Mouse (Mus musculus) ovary, postnatal 36 days (tissue): ENCODE measurements around the gene Gm7073.

Experiments
- DNase-seq: peaks from one replicate; pipeline ENCODE4 v3.0.0; 2022; ENCODE audit warnings: low spot score, mixed read lengths

The Gm7073 gene

DNA sequence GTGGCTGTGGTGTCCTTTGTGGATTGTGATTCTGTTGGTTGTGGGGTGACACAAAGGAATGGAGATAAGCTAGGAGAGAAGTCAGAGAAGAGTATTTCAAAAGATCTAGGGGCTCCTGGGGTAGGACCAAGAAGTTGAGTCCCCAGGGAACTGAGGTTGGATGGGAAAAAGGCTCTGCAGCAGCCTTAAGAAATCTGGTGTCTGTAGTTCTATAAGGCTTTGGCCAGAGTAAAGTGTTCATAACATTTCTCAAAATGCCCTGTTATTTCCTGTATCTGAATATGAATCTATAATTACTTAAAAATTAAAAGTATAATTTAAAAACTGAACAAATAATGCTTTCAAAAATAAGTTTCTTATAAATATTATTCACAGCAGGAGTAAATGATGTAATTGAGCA, at the start of gene Gm7073:
Gene Gm7073, minus strand, starts transcription at position 101 of the 400 bp plus-strand sequence.
- DNase-seq = no peak

DNA sequence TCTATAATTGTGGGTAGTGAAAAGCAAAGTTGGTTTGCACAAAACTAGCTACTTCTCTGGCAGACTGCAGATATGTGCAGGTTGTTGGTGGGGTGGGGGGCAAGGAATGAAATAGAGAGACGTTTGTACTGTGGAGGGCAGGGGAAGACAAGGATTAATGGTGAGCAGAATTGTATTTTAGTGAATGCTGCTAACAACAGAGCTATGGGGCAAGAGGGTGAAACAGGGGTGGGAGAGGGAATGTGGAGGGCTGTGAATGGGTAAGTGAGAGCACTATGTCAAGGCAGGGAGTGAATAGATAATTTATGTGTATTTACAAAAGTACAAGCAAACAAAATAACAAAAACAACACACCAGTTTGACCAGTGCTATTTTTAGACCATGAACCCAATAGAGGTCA, 31.5 kb upstream of the Gm7073 start:
- no peak for DNase-seq

DNA sequence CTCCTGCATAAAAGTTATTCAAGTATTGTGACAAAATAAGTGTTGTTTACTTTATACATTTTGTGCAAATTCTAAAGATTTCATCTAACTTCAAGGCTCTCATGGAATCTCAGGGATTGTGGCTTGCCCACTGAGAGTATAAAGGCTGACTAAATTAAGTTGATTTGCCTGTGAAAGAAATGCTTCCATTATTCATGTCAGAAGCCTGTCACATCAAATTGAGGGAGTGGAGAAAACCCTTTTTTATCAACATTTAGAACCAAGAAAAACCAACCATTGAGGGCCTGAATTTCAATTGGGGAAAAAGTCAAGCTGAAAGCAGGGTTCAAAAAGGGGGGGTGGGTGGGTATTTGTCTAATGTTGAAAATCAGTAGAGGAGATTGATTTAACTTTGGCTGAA, 30.0 kb upstream of the Gm7073 start:
- DNase-seq = no peak

DNA sequence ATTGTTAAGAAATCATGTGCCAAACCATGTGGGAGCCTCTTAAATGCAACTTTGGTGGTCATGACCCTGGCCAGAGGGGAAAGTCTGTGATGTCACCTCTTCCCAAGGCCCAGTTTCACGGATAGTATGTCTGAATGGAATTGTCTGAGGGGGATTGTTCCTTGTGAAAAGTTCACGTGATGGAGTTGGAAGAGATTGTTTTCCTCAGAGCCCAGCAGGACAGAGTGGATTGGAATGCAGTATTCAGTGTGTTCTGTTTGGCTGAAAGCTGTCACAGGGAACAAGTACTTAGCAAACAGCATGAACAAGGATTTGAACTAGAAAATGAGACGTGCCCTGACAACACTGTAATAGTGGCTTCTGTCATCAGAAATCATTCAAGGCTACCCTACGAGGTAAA, 16.2 kb upstream of the Gm7073 start:
- no peak for DNase-seq

DNA sequence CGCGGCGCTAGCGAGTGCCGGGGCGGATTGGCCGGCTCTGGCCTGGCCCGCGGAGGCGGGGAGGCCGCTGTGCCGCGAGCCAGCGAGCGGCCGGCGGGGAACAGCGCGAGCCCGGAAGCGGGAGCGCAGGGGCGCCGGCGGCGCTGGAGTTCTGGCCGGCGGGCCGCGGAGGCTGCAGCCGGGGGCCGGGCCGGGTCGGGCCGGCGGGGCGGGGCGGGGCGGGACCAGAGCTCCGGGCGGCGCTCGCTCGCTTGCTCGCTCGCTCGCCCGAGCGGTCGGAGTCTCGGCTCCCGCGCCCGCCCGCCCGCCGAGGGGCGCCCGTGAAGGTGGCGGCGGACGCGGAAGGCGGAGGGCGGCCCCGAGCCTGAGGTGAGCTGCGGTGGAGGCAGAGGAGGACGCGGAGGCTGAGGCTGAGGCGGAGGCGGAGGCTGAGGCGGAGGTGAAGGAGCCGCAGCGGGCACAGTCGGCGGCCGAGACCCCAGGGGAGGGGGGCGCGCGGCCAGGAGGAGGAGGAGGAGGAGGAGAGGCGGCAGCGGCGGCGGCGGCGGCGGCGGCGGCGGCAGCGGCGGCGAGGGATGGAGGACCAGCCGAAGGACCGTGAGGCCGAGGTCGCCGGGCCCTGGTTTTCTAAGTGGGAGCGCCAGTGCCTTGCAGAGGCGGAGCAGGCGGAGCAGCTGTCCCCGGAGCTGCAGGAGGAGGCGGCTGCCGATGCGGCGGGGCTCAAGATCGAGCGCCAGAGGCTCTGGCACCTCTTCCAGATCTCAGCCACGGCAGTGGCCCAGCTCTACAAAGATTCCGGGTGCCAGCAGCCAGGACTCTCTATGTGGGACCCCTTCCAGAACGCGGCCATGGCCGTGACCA, 8.6 kb upstream of the Gm7073 start:
- DNase-seq = peak; percentile 63

DNA sequence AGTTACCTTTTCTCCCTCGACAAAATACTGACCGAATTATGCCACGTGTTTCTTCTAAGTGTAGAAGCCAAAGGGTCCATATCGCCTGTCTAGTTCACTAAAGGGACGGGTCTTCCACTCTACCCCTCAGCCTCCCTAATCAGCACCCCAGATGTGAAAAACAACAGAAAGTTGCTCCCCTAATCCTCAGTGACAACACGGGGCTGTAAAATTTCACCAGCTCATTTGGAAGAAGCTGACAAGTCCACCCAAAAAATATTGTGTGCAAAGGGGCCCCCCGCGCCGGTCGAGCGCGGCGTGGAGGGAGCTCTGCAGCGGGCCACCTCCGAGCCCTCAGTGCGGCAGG, 8.0 kb upstream of the Gm7073 start:
- no peak for DNase-seq

DNA sequence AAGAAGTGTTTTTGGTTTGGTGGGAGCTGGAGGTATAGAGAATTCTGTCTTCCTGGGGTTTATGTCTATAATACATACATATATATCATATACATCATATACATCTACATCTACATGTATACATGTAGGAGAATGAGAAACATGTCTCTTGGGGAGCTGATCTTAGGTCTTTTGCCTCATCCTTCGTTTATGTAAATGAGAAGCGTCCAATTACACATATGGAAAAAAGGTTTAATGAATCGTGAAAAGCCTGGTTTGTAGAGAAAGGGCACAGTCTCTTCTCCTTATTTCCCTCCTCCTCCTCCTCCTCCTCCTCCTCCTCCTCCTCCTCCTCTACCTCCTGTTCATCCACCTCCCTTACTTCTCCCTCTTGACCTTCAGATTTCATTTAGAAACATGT, 6.9 kb upstream of the Gm7073 start:
- no peak for DNase-seq

DNA sequence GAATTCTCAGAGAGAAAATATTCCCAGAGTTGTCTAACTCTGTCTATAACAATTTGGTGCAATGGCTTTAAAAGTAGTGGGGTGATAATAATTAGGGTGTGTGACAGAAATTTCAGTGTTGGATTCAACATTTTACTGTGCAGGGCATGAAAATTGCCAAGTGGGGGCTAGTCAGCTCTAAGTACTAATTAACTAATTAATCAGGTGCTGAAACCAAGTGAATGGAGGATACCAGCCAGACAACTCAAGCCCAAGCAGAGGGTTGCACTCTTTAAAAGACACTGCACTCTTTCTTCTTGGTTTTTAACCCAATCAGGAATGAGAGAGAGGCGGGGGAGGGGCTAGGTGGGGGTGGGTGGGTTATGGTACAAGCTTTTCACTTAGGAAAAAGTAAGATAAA, 6.4 kb upstream of the Gm7073 start:
- no peak for DNase-seq

DNA sequence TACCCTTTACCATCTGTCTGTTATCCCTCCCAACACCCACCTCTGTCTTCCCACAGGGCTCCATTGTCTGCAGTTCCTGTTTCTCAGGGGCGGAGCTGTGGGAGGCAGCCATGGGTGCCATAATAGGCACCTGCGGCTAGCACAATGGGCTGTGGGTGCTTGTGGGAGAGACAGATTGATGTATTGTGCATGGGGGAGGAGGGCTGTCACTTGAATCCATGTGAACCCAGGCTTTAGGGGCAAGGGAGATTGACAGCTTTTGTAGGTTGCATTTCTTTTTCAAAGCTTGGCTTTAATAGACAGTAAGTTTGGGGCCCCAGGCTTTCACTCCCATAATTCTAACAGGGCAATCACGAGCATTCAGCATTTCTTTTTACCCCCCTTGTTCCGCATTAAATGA, 5.0 kb upstream of the Gm7073 start:
- no peak for DNase-seq

DNA sequence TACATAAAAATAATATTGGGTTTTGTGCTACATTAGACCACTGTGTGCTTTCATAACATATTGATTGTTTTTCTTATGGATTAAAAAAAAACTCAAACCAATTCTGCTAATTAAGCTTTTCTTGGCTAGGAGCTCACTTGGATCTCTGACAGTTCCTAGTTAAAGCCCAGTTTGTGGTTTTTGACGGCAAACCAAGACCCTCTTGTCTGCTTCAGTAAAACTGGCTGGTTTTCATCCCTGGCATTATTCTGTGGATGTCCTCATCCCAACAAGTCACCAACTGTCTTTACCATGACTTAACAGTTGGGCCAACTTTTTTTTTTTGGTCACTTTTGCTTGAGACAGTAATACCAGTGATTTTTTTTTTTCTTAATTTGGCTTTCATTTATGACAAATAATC, 3.9 kb upstream of the Gm7073 start:
- DNase-seq = no peak

DNA sequence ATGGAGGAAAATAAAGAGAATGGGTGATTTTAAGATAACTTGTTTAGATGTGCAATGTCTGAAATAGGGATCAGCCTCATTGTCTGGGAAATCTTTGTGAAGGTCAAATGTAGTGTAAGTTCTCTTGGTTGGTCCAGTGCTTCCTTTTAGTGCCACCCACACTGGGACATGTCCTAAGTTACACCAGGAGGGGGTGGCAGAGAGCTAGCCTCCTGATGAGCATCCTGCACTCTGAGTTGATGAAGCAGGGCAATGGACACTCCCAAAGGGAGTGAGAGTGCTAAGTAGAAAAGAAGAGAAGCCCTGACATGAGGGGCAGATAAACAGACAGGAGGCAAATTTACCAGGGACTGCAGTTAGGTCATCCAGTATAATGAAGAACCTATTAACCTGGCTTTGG, 35.1 kb downstream of the Gm7073 start:
- peak; percentile 11 for DNase-seq

DNA sequence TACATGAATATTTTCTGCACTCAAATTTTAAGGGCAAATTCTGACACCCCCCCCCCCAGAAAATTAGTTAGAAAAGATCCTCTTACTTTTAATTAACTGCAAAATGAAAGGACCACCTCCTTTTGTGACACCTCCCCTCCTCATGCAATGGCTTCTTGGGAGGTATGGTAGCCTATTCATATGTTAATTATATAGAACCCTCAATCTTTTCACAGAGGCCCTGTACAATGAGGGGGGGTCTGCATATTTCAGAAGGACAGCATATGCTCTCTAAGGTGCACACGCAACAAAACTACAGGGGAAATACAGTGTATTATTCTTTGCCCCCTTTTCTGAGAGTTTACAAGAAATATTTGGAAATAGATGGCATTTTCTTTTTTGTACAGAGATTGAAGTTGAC, 41.3 kb downstream of the Gm7073 start:
- DNase-seq = no peak

DNA sequence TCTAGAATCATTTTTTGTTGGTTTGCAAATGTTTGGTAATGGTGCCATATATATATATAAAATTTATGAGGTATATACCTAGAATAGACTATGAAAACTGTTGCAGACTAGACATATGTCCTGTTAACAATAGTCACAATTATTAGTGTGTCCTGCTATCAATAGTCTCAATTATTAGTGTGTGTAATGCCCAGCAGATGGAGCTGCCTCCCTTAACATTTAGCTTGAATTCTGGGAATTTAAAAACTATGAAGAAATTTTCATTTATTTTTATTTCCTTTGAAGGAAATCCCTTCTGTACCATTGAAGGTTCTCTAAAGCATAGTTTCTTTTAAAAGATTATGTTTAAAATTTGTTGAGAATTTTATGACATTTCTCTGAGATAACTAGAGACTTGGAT, 43.7 kb downstream of the Gm7073 start:
- DNase-seq = no peak

DNA sequence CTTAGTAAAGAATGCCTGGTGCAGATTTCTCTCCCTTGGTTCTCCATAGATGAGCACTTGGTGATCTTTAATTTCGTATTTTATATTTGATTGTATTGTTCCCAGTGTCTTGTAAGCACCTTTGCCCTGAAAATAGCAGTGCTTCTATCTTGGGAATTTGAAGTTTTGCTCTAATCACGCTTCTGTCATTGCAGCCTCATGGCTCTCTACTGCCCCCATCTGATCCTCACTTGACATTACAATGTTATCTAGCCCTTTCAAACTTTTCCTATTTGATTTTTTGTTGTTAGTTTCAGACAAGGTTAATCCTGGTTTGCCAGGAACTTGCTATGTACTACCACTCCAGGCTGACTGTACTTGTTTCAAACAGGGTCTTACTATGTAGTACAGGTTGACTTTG, 75.3 kb downstream of the Gm7073 start:
- no peak for DNase-seq

DNA sequence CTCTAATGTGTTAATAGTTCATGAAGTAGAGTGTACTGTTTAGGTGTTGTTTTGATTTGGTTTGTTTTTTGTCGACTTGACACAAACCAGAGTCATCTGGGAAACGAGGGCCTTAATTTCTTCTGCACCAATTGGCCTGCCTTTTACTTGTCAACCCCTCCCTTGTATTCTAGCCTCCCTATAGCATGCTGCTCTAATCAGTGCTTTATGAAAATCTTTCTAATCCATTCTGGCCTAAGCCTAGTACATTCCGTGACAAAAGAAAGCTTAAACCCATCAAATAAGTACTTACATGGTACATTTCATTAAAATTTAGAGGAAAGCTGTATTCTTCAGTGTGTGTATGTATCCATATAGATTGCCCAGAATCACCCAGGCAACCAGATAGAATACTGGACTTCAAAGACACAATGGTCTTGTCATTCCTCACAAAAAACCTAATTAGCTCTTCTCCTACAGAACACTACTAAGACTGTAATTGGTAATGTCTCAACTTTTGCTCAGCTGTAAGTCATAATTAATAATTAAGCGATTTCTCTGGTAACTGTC, 124.4 kb downstream of the Gm7073 start:
- no peak for DNase-seq

DNA sequence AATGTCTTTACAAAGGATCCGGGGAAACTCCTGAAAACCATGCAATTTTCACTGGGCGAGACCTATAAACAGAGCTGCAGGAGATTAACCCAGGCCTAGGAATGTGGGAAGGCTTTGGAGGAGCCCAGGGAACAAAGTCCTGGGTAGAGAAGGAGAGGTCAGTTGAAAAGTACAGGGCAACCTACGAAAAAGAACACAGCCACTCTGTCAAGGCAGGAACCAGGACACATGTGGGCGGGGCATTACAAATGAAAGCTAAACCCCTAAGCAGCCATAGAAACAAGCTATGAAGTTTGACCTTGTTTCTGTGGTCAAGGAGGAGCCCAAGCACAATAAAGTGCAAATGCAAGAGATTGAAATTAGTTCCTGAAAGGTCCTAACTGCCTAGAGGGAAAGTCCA, 133.4 kb downstream of the Gm7073 start:
- no peak for DNase-seq

DNA sequence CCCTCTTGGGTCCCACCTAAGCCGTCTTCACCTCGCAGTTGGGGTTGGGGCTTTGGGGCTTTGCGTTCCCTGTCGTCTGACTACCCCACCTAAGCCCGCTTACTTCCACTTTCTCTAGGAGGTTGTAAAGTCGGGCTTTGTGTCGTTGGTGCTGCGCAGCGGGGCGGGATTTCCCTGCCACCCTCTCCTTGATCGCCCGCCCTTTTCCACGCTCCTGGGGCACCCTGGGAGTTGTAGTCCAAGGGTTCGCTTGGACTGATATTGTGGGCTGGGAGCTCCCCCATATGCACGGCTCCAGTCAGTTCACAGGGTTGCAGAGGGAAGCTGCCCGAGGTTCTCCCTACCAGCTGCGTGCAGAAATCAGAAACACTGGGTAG, 134.4 kb downstream of the Gm7073 start:
- peak; percentile 84 for DNase-seq

DNA sequence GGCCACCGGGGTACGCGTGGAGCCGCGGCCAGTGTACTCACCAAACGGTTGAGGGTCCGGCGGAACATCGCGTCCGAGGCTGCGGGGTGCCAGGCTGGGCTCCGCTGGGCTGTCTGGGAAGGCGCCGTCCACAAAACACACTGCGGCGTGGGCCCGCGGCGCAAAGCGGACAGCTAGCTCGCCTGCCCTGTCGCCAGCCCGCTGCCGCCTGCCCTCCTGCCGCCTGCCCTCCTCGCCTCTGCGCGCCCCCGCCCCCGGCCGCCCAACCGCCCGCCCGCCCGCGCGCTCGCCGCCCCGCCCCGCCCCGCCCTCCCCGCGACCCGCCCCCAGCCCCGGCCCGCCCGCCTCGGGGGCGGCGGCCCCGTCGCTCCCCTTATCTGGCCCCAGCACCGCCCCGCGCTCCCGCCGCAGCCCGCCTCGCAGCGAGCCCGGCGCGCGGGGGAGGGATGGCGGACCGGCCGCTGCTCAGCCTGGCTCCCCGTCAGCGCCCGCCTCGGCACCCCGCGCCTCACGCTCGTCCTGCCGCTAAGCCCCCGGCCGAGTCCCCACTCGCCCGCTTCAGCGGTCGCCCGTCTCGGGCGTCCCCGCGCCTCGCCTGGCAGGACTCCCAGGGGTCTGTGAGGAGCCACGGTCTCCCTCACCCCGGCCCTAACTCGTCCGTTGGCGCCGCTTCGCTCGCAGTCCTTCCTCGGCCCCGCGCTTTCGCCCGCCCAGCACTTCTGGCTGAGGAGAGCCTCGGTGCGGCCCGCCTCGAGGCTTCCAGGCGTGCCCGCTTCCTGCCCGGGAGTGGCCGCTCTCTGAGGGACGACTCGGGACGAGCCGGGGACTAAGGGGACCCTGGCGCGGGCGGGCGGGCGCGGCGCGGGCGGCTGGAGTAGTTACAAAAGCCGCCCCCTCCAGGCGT, 135.0 kb downstream of the Gm7073 start:
- peak; percentile 76 for DNase-seq

DNA sequence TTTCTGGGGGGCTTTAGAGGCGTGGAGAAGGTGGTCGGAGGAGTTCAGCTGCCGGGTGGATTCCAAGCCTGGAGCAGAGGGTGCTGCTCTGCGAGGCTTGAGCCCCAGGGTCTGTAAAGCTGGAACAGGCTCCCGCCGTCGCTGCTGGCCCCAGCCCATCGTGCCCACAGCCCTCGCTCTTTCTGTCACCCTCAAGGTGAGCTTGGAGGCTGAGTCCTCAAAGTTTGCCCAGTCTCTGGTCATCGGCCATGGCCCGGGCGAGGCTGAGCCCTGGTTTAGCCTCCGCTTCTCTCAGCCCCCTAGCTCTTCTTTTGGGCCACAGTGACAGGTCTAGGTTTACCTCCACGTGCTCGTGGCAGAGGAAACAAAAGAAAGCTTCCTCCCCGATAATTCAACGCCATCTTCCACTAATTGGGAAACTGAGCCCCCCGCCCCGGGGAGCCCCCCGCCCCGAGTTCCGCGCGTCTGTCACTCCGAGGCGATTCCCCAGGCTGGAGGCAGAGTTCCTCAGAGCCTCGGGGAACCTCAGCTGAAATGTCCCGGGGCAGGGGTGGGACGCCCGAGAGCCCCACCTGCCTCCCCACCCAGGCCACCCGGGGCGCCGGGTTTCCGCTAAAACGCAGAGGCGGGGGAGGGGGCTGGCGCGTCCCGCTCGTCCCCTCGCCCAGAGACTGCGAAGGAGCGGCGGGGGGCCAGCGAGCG, 135.8 kb downstream of the Gm7073 start:
- DNase-seq = peak; percentile 8

DNA sequence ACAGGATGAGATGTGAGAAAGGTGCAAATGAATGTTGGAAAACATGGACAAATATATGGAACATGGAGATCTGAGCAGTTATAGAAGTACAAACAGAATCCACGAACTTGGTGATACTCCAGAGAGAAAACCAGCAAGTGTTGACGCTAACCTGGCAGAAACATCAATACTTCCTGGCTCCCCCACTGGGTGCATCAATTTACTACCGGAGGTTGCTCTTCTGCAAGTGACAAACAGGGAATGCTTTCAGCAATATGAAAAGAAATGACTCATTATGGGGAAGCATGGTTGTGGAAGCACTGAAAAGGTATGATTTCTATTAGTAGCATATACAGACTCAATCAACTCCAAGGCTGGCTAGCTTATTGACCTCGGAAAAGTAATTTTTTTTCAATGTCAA, 144.8 kb downstream of the Gm7073 start:
- DNase-seq = no peak

DNA sequence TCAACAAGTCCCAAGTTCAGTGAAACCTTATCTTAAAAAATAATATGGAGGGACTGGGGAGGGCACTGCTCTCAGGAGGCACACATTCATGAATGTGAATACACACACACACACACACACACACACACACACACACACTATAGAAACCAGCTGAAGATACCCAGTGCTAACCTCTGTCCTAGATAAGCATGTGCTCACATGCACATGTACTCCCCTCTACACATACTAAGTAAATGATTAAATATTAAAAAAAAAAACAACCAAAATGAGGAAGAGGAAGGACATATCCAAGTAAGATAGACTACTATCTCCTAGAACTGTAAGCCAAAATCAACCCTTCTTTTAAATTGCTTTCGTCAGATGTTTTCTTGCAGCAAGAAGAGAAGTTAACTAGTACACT, 152.2 kb downstream of the Gm7073 start:
- no peak for DNase-seq
